Mouse (Mus musculus) heart, postnatal 0 days (tissue): ENCODE results near the gene Kcnj12. TPM values are rescaled to one million over a fixed set of nuclear protein-coding genes. Genes with fewer than 3 reads are reported as not detected.

Experiments used
- ATAC-seq: fragments of 200-750 bp; cut with Nextera tagmentation; 2 replicates; pipeline ENCODE4 v1.8.0; 2017; ENCODE audit warnings: low read depth, moderate number of reproducible peaks, moderate library complexity; ENCODE audit not compliant: insufficient read depth
- DNase-seq: peaks from one replicate; pipeline ENCODE4 v3.0.0-alpha.2; 2016; ENCODE audit warnings: low spot score
- H3K27ac ChIP-seq: fragments of 300-500 bp; sonication (generic); 2 replicates; pipeline ENCODE4 v1.5.1; 2014; ENCODE audit warnings: low read depth, mild to moderate bottlenecking
- H3K27me3 ChIP-seq: fragments of 300-500 bp; sonication (generic); 2 replicates; pipeline ENCODE4 v1.6.1; 2014; ENCODE audit warnings: low read length, mixed read lengths; ENCODE audit not compliant: control insufficient read depth, insufficient read depth
- H3K36me3 ChIP-seq: fragments of 300-500 bp; sonication (generic); replicated peaks from 2 replicates; pipeline ENCODE4 v1.6.1; 2014; ENCODE audit warnings: low read length, mixed read lengths; ENCODE audit not compliant: control insufficient read depth, insufficient read depth
- H3K4me1 ChIP-seq: fragments of 300-500 bp; sonication (generic); 2 replicates; pipeline ENCODE4 v1.6.1; 2014; ENCODE audit warnings: antibody characterized with exemption; ENCODE audit not compliant: control insufficient read depth, insufficient read depth
- H3K4me2 ChIP-seq: fragments of 300-500 bp; sonication (generic); 2 replicates; pipeline ENCODE4 v1.6.1; 2014; ENCODE audit warnings: low read depth, mild to moderate bottlenecking, low read length, moderate library complexity
- H3K4me3 ChIP-seq: fragments of 300-500 bp; sonication (generic); 2 replicates; pipeline ENCODE4 v1.5.1; 2014; ENCODE audit warnings: low read depth, low read length
- H3K9ac ChIP-seq: fragments of 300-500 bp; sonication (generic); replicated peaks from 2 replicates; pipeline ENCODE4 v1.6.1; 2014; ENCODE audit warnings: low read depth, low read length, mixed read lengths
- H3K9me3 ChIP-seq: fragments of 300-500 bp; sonication (generic); replicated peaks from 2 replicates; pipeline ENCODE4 v1.6.1; 2016; ENCODE audit warnings: low read length; ENCODE audit not compliant: control insufficient read depth
- CTCF ChIP-seq: IDR thresholded peaks from 2 replicates; pipeline ENCODE4 v1.5.1; 2016; ENCODE audit warnings: antibody characterized with exemption, control low read depth, low read depth
- EP300 ChIP-seq: IDR thresholded peaks from 2 replicates; pipeline ENCODE4 v1.6.1; 2016; ENCODE audit warnings: antibody characterized with exemption, low read depth
- WGBS: fragments of 180-500 bp; shearing (Covaris S2); extraction: QIAGEN DNeasy Blood & Tissue Kit; methylation state at CpG from one replicate; pipeline ENCODE4 v1.1.7; 2014; 5-methylcytosine and 5-hydroxymethylcytosine counted together
- polyA plus RNA-seq: library from polyadenylated mRNA; unstranded; fragments of >200 nt; fragmentation: Nextera tagmentation; extraction: Ambion mirVana; gene quantifications from 2 replicates; pipeline ENCODE4 v1.2.1, GENCODE M21; 2015
- total RNA-seq: library from RNA; depleted of rRNA; stranded (reverse); fragments of >200 nt; gene quantifications from 2 replicates; pipeline ENCODE4 v1.2.3, GENCODE M21; 2014; ENCODE audit warnings: low replicate concordance

Kcnj12 gene
- total and polyA plus RNA-seq, 2 experiments from 2014 or later, result 10.8 to 69.3 TPM

DNA sequence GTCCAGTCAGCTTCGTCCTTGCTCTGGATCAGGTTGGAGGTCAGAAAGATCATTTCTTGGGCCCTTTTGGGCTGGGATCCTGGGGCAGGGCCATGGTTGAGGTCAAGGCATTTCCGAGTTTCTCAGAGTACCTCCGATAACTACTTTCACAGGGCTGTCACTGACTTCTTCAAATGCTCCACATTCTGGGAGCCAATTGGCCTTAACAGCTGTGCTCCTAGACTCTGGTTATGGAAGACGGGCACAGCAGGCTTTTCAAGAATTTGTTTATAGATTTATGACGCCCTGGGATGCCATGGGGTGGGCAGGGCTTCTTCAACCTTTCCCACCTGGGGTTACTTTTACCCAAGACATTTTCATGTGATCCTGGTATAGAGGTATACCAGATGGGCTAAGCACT lies 10.8 kb downstream of the Kcnj12 start:
- no peaks in the 10 kb centered on the region for H3K36me3 ChIP-seq
- WGBS, result 74% methylated on average over 5 of the region's 5 CpGs
- no peaks in the 10 kb centered on the region for H3K9me3 ChIP-seq
- DNase-seq (no peak), ATAC-seq (no peak)
- no peak overlapping the region for H3K4me2 ChIP-seq
- TF ChIP-seq EP300 (no peak), CTCF (no peak)
- no peak overlapping the region for H3K9ac ChIP-seq
- H3K4me1 ChIP-seq, result peaks cover 20% of the 10 kb centered on the region
- no peak overlapping the region for H3K27ac ChIP-seq
- H3K27me3 ChIP-seq, result no peaks in the 10 kb centered on the region
- H3K4me3 ChIP-seq, result no peak overlapping the region

DNA sequence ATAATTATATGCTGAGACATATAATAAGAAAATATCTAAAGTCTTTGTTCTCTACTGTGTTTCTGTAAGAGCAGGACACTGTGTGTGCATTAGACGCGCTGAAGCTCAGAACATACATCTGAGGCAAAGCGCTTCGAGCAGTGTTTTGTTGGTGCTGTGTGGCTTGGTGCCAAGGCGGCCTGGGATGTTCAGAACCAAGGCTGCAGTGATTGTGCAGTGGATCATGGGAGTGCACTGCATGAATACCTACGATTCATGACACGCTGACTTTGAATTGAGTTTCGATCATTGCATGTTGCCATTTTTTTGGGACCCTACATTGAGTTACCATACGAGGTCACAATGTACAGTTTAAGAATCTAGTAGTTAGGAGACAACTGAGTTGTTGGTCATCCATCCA lies 14.3 kb downstream of the Kcnj12 start:
- no peaks in the 10 kb centered on the region for H3K36me3 ChIP-seq
- ATAC-seq (no peak), DNase-seq (no peak)
- no peak overlapping the region for H3K9ac ChIP-seq
- H3K4me2 ChIP-seq, result no peak overlapping the region
- 94% methylated on average over 9 of the region's 9 CpGs for WGBS
- H3K4me3 ChIP-seq, result no peak overlapping the region
- H3K27ac ChIP-seq, result no peak overlapping the region
- peaks cover 15% of the 10 kb centered on the region for H3K4me1 ChIP-seq
- no peaks in the 10 kb centered on the region for H3K9me3 ChIP-seq
- TF ChIP-seq CTCF, result no peak
- H3K27me3 ChIP-seq, result no peaks in the 10 kb centered on the region

DNA sequence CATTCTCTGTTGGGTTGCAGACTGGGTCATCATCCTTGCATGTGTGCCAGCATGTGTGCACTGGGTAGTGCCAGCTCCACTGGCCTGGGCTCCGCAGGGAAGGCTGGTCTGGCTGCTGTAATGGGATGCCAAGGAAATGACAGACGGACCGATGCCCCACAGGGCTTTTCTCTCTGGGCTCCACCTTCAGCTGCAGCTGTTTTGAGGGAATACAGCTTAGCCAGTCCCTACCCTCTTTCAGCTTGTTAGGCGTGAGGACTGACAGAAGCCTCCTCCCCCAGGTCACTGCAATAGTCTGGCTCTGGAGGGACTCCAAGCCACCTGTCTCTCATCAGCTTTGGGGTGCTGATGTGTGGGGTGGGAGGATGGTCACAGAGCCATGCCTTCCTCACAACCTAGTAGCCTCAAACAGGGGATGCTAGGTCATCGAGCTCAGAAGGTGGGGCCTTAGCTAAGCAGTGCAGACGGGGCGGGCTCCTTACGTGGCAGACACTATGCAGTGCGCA lies 16.0 kb downstream of the Kcnj12 start:
- TF ChIP-seq CTCF, result no peak
- TF ChIP-seq EP300, result no peak
- peaks cover 26% of the 10 kb centered on the region for H3K4me1 ChIP-seq
- no peaks in the 10 kb centered on the region for H3K36me3 ChIP-seq
- H3K4me2 ChIP-seq, result no peak overlapping the region
- no peaks in the 10 kb centered on the region for H3K27me3 ChIP-seq
- DNase-seq (peak; percentile 44), ATAC-seq (peak; percentile 86)
- H3K4me3 ChIP-seq, result no peak overlapping the region
- H3K9ac ChIP-seq, result no peak overlapping the region
- WGBS, result 50% methylated on average over 9 of the region's 9 CpGs
- no peaks in the 10 kb centered on the region for H3K9me3 ChIP-seq
- H3K27ac ChIP-seq, result no peak overlapping the region

DNA sequence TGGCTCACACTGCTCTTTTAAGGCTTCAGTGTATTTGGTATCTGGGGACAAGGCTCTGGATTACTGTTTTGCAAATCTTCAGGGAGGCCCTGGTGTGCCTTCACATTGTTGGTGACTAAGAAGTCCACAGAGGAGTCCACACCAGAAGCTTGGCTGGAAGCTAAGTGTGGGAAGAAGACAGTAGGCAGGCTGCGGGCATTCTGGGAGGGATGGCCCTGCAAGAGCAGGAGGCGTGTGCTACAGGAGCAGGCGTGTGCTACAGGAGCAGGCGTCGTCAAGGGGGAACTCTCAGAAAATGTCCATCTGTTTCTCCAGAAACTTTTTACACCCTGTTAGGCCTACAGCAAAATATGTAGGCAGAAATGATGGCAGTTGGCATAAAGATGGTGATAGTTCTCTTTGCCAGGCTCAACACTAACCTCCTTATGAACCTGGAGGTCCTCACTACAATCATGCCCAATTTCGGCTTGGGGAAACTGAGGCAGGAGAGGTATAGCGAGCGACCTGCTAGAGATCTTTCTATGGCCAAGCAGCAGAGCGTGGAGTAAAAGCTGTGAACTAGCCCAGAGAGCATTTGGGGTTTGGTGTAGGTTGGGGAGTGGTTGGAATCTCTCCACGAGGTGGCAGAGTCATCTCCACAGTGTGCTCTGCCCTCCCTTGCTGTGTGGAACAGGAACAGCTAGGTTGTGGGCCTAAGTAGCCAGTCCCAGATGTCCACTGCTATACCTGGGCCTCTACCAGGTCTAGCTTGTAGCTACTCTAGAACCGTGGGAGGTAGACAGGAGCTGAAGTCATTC lies 18.7 kb downstream of the Kcnj12 start:
- WGBS, result 79% methylated on average over 11 of the region's 11 CpGs
- H3K27me3 ChIP-seq, result no peaks in the 10 kb centered on the region

DNA sequence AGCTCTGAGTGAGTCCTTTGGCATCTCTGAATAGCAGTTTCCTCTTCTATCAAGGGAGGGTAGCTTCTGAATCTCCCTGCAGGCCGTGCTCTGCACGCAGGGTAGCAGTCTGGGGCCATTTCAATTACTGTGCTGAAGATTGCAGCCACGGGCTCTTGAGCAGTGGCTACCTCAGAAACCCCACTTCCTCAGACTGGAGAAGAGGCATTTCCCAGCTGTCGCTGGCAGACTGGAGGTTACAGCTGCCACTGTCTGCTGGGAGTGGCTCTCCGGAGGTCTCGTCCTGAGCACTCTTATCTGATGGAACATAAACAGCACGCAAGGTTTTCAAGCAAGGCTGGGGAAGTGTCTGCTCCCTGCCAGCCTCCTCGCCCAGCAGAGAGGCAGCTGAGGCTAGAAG lies 20.2 kb downstream of the Kcnj12 start:
- no peak overlapping the region for H3K4me2 ChIP-seq
- no peak for DNase-seq
- H3K9me3 ChIP-seq, result no peaks in the 10 kb centered on the region
- no peaks in the 10 kb centered on the region for H3K27me3 ChIP-seq
- no peak overlapping the region for H3K4me3 ChIP-seq
- H3K9ac ChIP-seq, result no peak overlapping the region
- H3K4me1 ChIP-seq, result peaks cover 24% of the 10 kb centered on the region
- no peak for ATAC-seq
- H3K36me3 ChIP-seq, result no peaks in the 10 kb centered on the region
- 10% methylated on average over 8 of the region's 8 CpGs for WGBS
- TF ChIP-seq EP300, result no peak
- TF ChIP-seq CTCF, result no peak
- no peak overlapping the region for H3K27ac ChIP-seq

More for the DNA sequence above, 18.7 kb downstream of the Kcnj12 start:
- no peak overlapping the region for H3K27ac ChIP-seq
- peaks cover 26% of the 10 kb centered on the region for H3K4me1 ChIP-seq
- H3K4me2 ChIP-seq, result no peak overlapping the region
- no peaks in the 10 kb centered on the region for H3K9me3 ChIP-seq
- H3K4me3 ChIP-seq, result no peak overlapping the region
- no peak for DNase-seq
- no peak overlapping the region for H3K9ac ChIP-seq
- H3K36me3 ChIP-seq, result no peaks in the 10 kb centered on the region
- no peak for ATAC-seq
- TF ChIP-seq EP300, result no peak
- TF ChIP-seq CTCF, result peak; percentile 24; the same call in 1 of the 2 replicates
